Mouse (Mus musculus) liver, adult 2 months (tissue): Measurements from ENCODE around the gene Dolpp1. TPM values are rescaled to one million over a fixed set of nuclear protein-coding genes. Genes with fewer than 3 reads are reported as not detected.
A peak's percentile ranks its signal among the peaks of the same experiment; 100 is the strongest.

Experiments used
- DNase-seq: peaks from one replicate; pipeline ENCODE4 v3.0.0-alpha.2; 2011; ENCODE audit warnings: low read depth, low spot score; ENCODE audit errors: extremely low read depth
- H3K27ac ChIP-seq: fragments of 200-500 bp; replicated peaks from 2 replicates; pipeline ENCODE4 v1.5.1; 2012; ENCODE audit warnings: low read depth, mild to moderate bottlenecking, control low read depth, inconsistent platforms, low read length; ENCODE audit not compliant: insufficient read depth
- H3K27me3 ChIP-seq: fragments of 200-500 bp; 2 replicates; pipeline ENCODE4 v1.6.1; 2012; ENCODE audit warnings: mild to moderate bottlenecking, moderate library complexity, low read length, inconsistent platforms; ENCODE audit not compliant: control insufficient read depth, insufficient read depth
- H3K36me3 ChIP-seq: fragments of 200-500 bp; 2 replicates; pipeline ENCODE4 v1.6.1; 2012; ENCODE audit warnings: low read length, inconsistent platforms; ENCODE audit not compliant: control insufficient read depth, insufficient read depth
- H3K4me1 ChIP-seq: fragments of 200-500 bp; 2 replicates; pipeline ENCODE4 v1.6.1; 2011; ENCODE audit warnings: low read length; ENCODE audit not compliant: control insufficient read depth, insufficient read depth
- H3K4me3 ChIP-seq: fragments of 200-500 bp; 2 replicates; pipeline ENCODE4 v1.5.1; 2011; ENCODE audit warnings: low read depth, mild to moderate bottlenecking, control low read depth, low read length, moderate library complexity; ENCODE audit not compliant: insufficient read depth
- H3K79me2 ChIP-seq: fragments of 200-500 bp; 2 replicates; pipeline ENCODE4 v1.6.1; 2012; ENCODE audit warnings: inconsistent platforms, mild to moderate bottlenecking, low read length, moderate library complexity; ENCODE audit not compliant: control insufficient read depth, insufficient read depth
- H3K9ac ChIP-seq: fragments of 200-500 bp; 2 replicates; pipeline ENCODE4 v1.6.1; 2012; ENCODE audit warnings: low read depth, mild to moderate bottlenecking, control low read depth, inconsistent platforms, low read length
- CTCF ChIP-seq: fragments of 200-500 bp; IDR thresholded peaks from 2 replicates; pipeline ENCODE4 v1.5.1; 2011; ENCODE audit warnings: low read depth, low read length, control low read depth
- POLR2A ChIP-seq: fragments of 200-500 bp; IDR thresholded peaks from 2 replicates; pipeline ENCODE4 v1.6.1; 2011; ENCODE audit warnings: low read length, control low read depth; ENCODE audit not compliant: insufficient read depth; ENCODE audit errors: extremely low read depth
- WGBS: fragments of 180-500 bp; shearing (Covaris S2); methylation state at CpG from one replicate; pipeline ENCODE4 v1.1.7; 2018; 5-methylcytosine and 5-hydroxymethylcytosine counted together
- polyA plus RNA-seq: library from polyadenylated mRNA; depleted of rRNA; stranded (reverse); fragments of >200 nt; gene quantifications from 2 replicates; pipeline ENCODE4 v1.2.3, GENCODE M21; 2012
- total RNA-seq: library from RNA; depleted of rRNA; stranded (reverse); fragments of >200 nt; gene quantifications from 2 replicates; pipeline ENCODE4 v1.2.3, GENCODE M21; 2014

The Dolpp1 gene
- total and polyA plus RNA-seq, 2 experiments = 8.9 to 44.8 TPM

DNA sequence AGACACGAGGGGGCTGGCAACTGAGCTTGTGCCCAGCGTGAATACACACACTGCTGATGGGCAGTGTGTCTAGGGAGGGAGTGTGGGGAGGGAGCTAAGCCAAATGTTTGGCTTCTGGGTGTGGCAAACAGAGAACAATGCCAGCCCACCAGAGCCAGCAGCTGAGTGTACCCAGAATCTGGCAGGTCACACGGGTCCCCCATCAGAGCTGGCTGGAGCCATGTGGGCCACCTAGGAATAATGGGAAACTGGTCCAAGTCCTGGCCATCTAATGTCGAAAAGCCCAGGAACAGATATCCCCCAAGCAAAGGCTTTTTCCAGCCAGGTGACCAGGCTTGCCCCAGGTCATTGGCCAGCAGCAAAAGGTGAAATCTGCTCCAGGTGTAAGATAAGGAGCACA lies 36.2 kb upstream of the Dolpp1 start:
- Histone ChIP-seq H3K4me1 (peaks cover 7% of the 10 kb centered on the region; the same call in 1 of the 2 replicates), H3K79me2 (peaks cover 5% of the 10 kb centered on the region; the same call in 1 of the 2 replicates), H3K27me3 (no peaks in the 10 kb centered on the region), H3K9ac (no peak overlapping the region), H3K36me3 (peaks cover 2% of the 10 kb centered on the region; the same call in 1 of the 2 replicates), H3K4me3 (no peak overlapping the region), H3K27ac (no peak overlapping the region)
- WGBS = 60% methylated on average over 4 of the region's 4 CpGs
- no peak for TF ChIP-seq CTCF
- no peak for TF ChIP-seq POLR2A
- no peak for DNase-seq

DNA sequence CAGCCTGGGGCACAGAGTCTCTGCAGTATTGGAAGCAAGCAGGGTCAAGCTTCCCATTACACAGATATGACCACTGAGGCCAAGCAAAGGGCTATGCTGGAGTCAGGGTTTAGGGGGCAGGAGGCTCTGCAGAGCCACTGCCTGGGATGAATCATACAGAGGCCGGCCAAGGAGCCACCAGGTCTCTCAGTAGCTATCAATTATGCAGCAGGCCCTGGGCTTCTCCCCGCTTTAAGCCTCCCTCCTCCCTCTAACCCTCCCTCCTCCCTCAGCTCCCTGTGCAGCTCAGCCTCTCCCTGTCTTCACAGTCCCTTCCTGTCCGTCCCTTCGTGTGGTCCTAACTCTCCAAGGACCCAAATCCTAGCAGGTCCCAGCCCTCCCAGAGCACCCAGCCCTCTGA lies 35.8 kb upstream of the Dolpp1 start:
- peaks cover 2% of the 10 kb centered on the region; the same call in 1 of the 2 replicates for H3K36me3 ChIP-seq
- no peak for DNase-seq
- no peak overlapping the region for H3K9ac ChIP-seq
- 71% methylated on average over 4 of the region's 4 CpGs for WGBS
- H3K79me2 ChIP-seq = peaks cover 5% of the 10 kb centered on the region; the same call in 1 of the 2 replicates
- peaks cover 7% of the 10 kb centered on the region; the same call in 1 of the 2 replicates for H3K4me1 ChIP-seq
- no peak overlapping the region for H3K4me3 ChIP-seq
- H3K27ac ChIP-seq = no peak overlapping the region
- TF ChIP-seq CTCF (no peak), POLR2A (no peak)
- no peaks in the 10 kb centered on the region for H3K27me3 ChIP-seq

DNA sequence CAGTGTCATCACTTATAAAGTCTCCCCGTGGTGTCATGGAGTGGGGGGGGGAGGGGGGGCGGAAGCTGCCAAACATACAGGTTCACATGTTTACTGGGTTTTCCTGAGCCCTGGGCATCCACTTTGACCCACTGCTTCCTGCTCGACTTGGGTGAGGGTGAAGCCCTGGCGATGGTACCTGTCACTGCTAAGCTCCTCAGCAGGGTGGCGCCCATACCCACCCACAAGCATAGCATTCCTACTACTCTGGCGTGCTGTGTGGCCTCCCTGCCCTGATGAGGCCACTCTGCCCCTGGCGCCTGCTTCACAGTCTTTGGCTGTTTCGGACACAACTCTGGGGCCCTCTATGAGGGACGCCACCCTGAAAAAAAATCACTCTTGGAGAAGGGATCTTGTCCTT lies 35.1 kb upstream of the Dolpp1 start:
- Histone ChIP-seq H3K4me3 (no peak overlapping the region), H3K9ac (no peak overlapping the region), H3K36me3 (peaks cover 2% of the 10 kb centered on the region; the same call in 1 of the 2 replicates), H3K27ac (no peak overlapping the region), H3K4me1 (peaks cover 7% of the 10 kb centered on the region; the same call in 1 of the 2 replicates), H3K79me2 (peaks cover 5% of the 10 kb centered on the region; the same call in 1 of the 2 replicates), H3K27me3 (no peaks in the 10 kb centered on the region)
- TF ChIP-seq CTCF (no peak), POLR2A (no peak)
- DNase-seq = no peak
- 78% methylated on average over 9 of the region's 9 CpGs for WGBS

DNA sequence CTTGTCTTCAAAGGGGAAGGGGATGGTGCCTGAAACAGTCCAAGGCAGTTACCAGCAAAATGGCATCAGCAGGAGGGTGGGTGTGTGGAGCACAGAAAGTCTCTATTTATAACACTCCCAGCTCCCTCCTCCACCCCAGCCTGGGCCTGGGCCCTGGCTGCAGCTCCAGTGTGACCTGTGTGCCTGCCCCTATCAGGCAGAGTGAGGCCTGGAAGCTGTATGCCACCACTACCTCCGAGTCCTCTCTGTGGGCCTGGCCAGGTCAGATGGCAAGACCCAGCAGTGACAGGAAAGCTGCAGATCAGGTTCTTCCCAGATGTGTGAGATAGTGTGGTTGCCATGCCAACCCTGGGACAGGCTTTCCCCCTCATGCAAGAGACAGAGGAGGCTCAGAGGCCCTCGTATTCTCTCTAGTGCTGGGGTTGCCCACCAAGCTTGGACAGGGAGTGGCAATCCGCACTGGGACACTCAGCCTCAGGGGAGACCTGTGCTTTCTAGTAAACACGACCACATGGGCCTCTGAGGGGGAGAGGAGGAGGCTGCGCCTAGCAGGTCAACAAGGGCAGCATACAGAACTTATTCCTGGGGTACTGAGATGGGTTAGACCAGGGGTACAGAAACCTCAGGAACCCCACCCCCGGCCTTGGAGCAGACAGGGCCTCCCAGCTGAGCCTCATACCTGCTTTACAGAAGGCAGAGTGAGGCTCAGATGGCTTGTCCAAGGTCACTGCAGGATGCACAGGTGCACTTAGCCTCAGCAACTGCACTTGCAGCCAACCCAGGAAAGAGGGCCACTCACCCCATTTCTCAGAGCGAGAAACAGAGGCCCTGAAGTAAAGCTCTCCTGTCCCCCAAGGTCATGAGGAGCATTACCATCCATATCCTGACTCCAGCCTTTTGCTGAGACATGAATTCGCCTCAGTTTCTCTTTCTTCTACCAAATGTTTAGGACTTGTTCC lies 34.2 kb upstream of the Dolpp1 start:
- peaks cover 5% of the 10 kb centered on the region; the same call in 1 of the 2 replicates for H3K79me2 ChIP-seq
- H3K36me3 ChIP-seq = peaks cover 2% of the 10 kb centered on the region; the same call in 1 of the 2 replicates
- peaks cover 7% of the 10 kb centered on the region; the same call in 1 of the 2 replicates for H3K4me1 ChIP-seq
- 64% methylated on average over 8 of the region's 8 CpGs for WGBS
- DNase-seq = no peak
- H3K27me3 ChIP-seq = no peaks in the 10 kb centered on the region
- no peak overlapping the region for H3K9ac ChIP-seq
- TF ChIP-seq POLR2A (no peak), CTCF (no peak)
- peak overlapping the region; percentile 92; the same call in 1 of the 2 replicates for H3K4me3 ChIP-seq
- H3K27ac ChIP-seq = no peak overlapping the region

DNA sequence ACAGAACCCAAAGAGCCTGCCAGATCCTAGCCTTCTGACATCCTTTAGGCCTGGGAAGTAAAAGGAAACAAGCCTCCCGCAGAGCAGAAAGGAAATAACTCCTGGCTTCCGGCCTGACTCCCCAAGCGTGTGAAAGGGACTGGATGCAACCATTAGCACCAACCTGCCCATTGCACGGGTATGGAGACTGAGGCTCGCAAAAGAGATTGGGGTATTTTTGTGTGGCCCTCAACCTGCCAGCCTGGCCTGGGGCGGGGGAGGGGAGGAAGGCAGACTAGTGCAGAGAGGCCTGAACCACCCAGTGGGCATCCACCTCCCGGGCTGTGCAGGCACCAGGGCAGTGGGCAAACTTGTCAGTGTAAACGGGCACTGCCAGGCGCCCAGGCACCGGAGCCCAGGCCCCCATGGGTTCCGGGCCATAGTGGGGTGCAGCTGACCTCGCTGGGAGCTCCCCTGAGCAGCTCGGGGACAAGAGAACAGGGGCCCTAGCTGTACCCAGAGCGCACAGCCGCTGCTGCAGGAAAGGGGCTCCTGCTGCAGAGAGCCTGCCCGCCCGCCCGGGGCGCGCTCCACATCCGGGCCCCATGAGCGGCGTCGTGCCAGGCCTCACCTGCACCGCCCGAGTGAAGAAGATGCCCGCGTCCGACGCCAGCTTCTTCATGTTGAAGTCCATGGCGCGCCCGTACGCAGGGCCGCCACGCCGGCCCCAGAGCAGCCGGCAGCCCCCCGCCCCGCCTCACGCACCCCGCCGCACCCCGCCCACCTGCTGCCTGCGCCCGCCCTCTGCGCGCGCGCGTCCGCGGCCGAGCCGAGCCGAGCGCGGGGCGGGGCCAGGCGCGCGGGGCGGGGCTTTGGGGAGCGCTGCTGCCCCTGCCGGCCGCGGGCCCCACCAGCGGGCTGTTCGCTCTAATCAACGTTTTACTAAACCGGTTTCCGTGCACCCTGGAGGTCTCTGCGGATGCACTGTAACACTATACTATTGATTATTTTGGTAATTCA lies 33.2 kb upstream of the Dolpp1 start, which contains the start of gene Sh3glb2:
Gene Sh3glb2 (minus strand): TSS at position 805 of the 999 bp plus-strand sequence.
- WGBS = 5% methylated on average over 73 of the region's 73 CpGs
- Histone ChIP-seq H3K4me1 (peaks cover 7% of the 10 kb centered on the region; the same call in 1 of the 2 replicates), H3K9ac (peak within 1 kb of the TSS; percentile 94), H3K27ac (peak within 1 kb of the TSS; percentile 52), H3K27me3 (no peaks in the 10 kb centered on the region), H3K4me3 (peak within 1 kb of the TSS; percentile 92), H3K36me3 (no peaks in the 10 kb centered on the region), H3K79me2 (peaks cover 5% of the 10 kb centered on the region; the same call in 1 of the 2 replicates)
- no peak for DNase-seq
- TF ChIP-seq POLR2A = 0 out of 2 replicates have a peak, but pooled peaks have one; percentile 28
- TF ChIP-seq CTCF = peak; percentile 64
